In the genomic region with DNA sequence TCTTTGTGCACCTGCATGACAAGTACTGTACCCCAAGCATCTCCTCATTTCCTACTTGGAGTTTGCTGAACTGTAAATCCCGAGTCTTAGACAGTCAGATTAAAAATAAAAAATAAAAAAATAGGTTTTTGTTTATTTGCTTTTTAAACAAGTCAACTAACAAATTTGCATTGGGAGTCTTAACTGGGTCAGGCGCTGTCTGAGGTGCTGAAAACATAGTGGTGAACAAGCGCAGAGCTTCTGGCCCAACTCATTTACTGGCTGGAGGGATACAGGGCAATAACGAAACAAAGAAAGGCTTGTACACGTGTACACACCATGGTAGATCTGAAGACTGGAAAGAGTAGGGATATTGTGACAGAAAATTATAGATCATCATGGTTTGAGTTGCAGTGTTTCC, we compare ENCODE assay signal across 12 mouse cellular contexts. TPM values are rescaled to one million over a fixed set of nuclear protein-coding genes. Genes with fewer than 3 reads are reported as not detected.
DNase-seq lines count a peak whose midpoint lies in the region; ATAC-seq and TF ChIP-seq lines count a peak whose summit lies in the region.
"Had no signal": no experiment of that assay in that cellular context is flagged by ENCODE, and none has a peak within 500 bp of the region (broad histone marks: within the 10 kb centered on the region; RNA-seq: fewer than 3 reads in every experiment).

No protein-coding gene starts in this region.

- H3K4me1 ChIP-seq in kidney, postnatal 0 days (replicated peaks; ENCODE audit: insufficient read depth, low read length), result no peaks in the 10 kb centered on the region
- H3K4me1 ChIP-seq in kidney, embryonic 16.5 days (ENCODE audit: insufficient read depth, low read length), result no peaks in the 10 kb centered on the region
- no peaks in the 10 kb centered on the region for H3K4me1 ChIP-seq in ES-E14 (ENCODE audit: control insufficient read depth in 2 of 2, insufficient read depth in 2 of 2, low read length in 2 of 2, poor library complexity in 1 of 2)
- H3K4me1 ChIP-seq: limb, embryonic 13.5 days had no signal

- TF ChIP-seq CTCF in kidney, postnatal 0 days (IDR thresholded peaks at IDR 0.05; ENCODE audit: low read depth), result no peak

- H3K27me3 ChIP-seq in kidney, postnatal 0 days (ENCODE audit: insufficient read depth, low read length), result no peaks in the 10 kb centered on the region
- no peaks in the 10 kb centered on the region for H3K27me3 ChIP-seq in kidney, embryonic 16.5 days (ENCODE audit: insufficient read depth, low read length)
- H3K27me3 ChIP-seq: limb, embryonic 13.5 days had no signal

- in situ Hi-C loops in ES-E14 (cut with MboI; ENCODE audit: low sequenced_read_pairs in 2 of 2, unreplicated experiment in 2 of 2), result no loop called here

- WGBS in kidney, postnatal 0 days, result 46% methylated on average over 5 of the region's 5 CpGs
- WGBS in kidney, embryonic 16.5 days, result 54% methylated on average over 5 of the region's 5 CpGs

- no peak overlapping the region for H3K4me2 ChIP-seq in kidney, postnatal 0 days (ENCODE audit: low read length)
- no peak overlapping the region for H3K4me2 ChIP-seq in kidney, embryonic 16.5 days (replicated peaks; ENCODE audit: low read depth, low read length)
- H3K4me2 ChIP-seq: limb, embryonic 13.5 days had no signal

- H3K9ac ChIP-seq in kidney, postnatal 0 days (ENCODE audit: low read depth, low read length), result no peak overlapping the region
- H3K9ac ChIP-seq in kidney, embryonic 16.5 days (replicated peaks; ENCODE audit: low read length), result no peak overlapping the region
- H3K9ac ChIP-seq in ES-E14 (ENCODE audit: insufficient read depth, low read depth, low read length, poor library complexity, severe bottlenecking), result no peak overlapping the region
- H3K9ac ChIP-seq: limb, embryonic 13.5 days had no signal

- H3K36me3 ChIP-seq in kidney, postnatal 0 days (ENCODE audit: insufficient read depth, low read length), result no peaks in the 10 kb centered on the region
- no peaks in the 10 kb centered on the region for H3K36me3 ChIP-seq in kidney, embryonic 16.5 days (ENCODE audit: insufficient read depth, low read length)
- no peaks in the 10 kb centered on the region for H3K36me3 ChIP-seq in ES-E14 (ENCODE audit: control insufficient read depth, insufficient read depth, low read length, poor library complexity, severe bottlenecking)
- H3K36me3 ChIP-seq: limb, embryonic 13.5 days had no signal

- no peak overlapping the region for H3K27ac ChIP-seq in kidney, postnatal 0 days
- H3K27ac ChIP-seq in kidney, embryonic 16.5 days (ENCODE audit: low read length), result no peak overlapping the region
- H3K27ac ChIP-seq in ES-E14 (ENCODE audit: insufficient read depth, low read depth, low read length, poor library complexity, severe bottlenecking), result no peak overlapping the region
- H3K27ac ChIP-seq: limb, embryonic 13.5 days had no signal

- H3K4me3 ChIP-seq in kidney, postnatal 0 days (replicated peaks; ENCODE audit: low read depth, low read length), result no peak overlapping the region
- H3K4me3 ChIP-seq in kidney, embryonic 16.5 days (ENCODE audit: low read length), result no peak overlapping the region
- H3K4me3 ChIP-seq in ES-E14 (ENCODE audit: insufficient read depth in 1 of 2, low read depth in 1 of 2, low read length in 2 of 2, poor library complexity in 1 of 2, severe bottlenecking in 1 of 2), result no peak overlapping the region
- H3K4me3 ChIP-seq: limb, embryonic 13.5 days had no signal

- no peaks in the 10 kb centered on the region for H3K9me3 ChIP-seq in kidney, postnatal 0 days (replicated peaks; ENCODE audit: low read length)
- no peaks in the 10 kb centered on the region for H3K9me3 ChIP-seq in kidney, embryonic 16.5 days (ENCODE audit: low read length)
- no peaks in the 10 kb centered on the region for H3K9me3 ChIP-seq in ES-E14 (ENCODE audit: control insufficient read depth, insufficient read depth, low read depth, low read length)
- H3K9me3 ChIP-seq: limb, embryonic 13.5 days had no signal

- ATAC-seq in kidney, postnatal 0 days (replicated peaks; ENCODE audit: low FRiP score, low read depth), result no peak
- no peak for ATAC-seq in kidney, embryonic 16.5 days (ENCODE audit: low FRiP score, low TSS enrichment)
- ATAC-seq in CD4-positive, CD25-positive, alpha-beta regulatory T cell, adult 4 months, result no peak
- no peak for ATAC-seq in frontal cortex, adult (ENCODE audit: low TSS enrichment)

- peak; percentile 65 for DNase-seq in kidney, postnatal 0 days (ENCODE audit: low spot score)
- peak; percentile 35 for DNase-seq in ES-E14 (ENCODE audit: low read depth, low spot score)
- DNase-seq in R1 (ENCODE audit: low read depth, low spot score), result peak; percentile 40
- peak; percentile 64 for DNase-seq in forelimb bud, embryonic 11.5 days (ENCODE audit: low read depth, low spot score)
- no peak for DNase-seq in thymus, postnatal 10 days (ENCODE audit: low spot score in 2 of 2)
- DNase-seq: cerebellum, postnatal 36 days; gastrocnemius, postnatal 25 days; kidney, adult 11 months had no signal

TF ChIP-seq in ES-E14, 5 proteins besides CTCF, POLR2A, EP300 and RAD21:
- no peak for TF ChIP-seq MAFK (IDR thresholded peaks at IDR 0.05; ENCODE audit: insufficient read depth, low read depth, low read length)
- no peak for TF ChIP-seq HCFC1 (IDR thresholded peaks at IDR 0.05; ENCODE audit: borderline replicate concordance, insufficient read depth, low read length)
- TF ChIP-seq ZC3H11A (IDR thresholded peaks at IDR 0.05; ENCODE audit: borderline replicate concordance, low read depth, low read length), result no peak
- no peak for TF ChIP-seq ZNF384 (IDR thresholded peaks at IDR 0.05; ENCODE audit: low read depth, low read length)
- no peak for TF ChIP-seq CHD2 (IDR thresholded peaks at IDR 0.05; ENCODE audit: low read depth, low read length)

RNA-seq across cellular contexts. Expression of a gene that starts 37.5 kb away (rescaled TPM):
- 0.93 and 1.0 TPM in 2 replicates for polyA plus RNA-seq in kidney, postnatal 0 days (2015; fragmentation: Nextera tagmentation; extraction: Ambion mirVana)
- polyA plus RNA-seq in kidney, embryonic 16.5 days (2015; fragmentation: Nextera tagmentation; extraction: Ambion mirVana), result 1.3 and 1.8 TPM in 2 replicates
- total RNA-seq in ES-E14 (2012; rRNA removed), result 0.05 TPM in 1 of 2 replicates, not detected in the other
- not detected for polyA plus RNA-seq in CD4-positive, CD25-positive, alpha-beta regulatory T cell, adult 4 months (2017; shearing (Covaris generic))
- total RNA-seq: gastrocnemius, postnatal 25 days had no signal

Comparison
In these comparisons a context has a peak if more than half of its experiments do, and no peak if none do; other contexts are left out.
1. DNase-seq: peak in kidney, postnatal 0 days (single experiment), ES-E14 (single experiment), R1 (single experiment) and forelimb bud, embryonic 11.5 days (single experiment); none in thymus, postnatal 10 days (0 of 2).